Mouse (Mus musculus): Measurements from ENCODE around the gene Dab2ip. TPM values are rescaled to one million over a fixed set of nuclear protein-coding genes. Genes with fewer than 3 reads are reported as not detected.
A peak's percentile ranks its signal among the peaks of the same experiment; 100 is the strongest.

The Dab2ip gene
- polyA plus RNA-seq, 1 experiment from 2014 or later = 41.3 TPM

GRCm38 (mm10) chr2:35625007-35625380, 66.9 kb downstream of the Dab2ip start:
- no peak for TF ChIP-seq CTCF (IDR thresholded peaks at IDR 0.05; ENCODE audit: low read depth)
- Histone ChIP-seq H3K4me2 (replicated peaks; ENCODE audit: low read depth) (no peak overlapping the region), H3K4me1 (replicated peaks; ENCODE audit: control insufficient read depth, insufficient read depth, low read length) (peaks cover 15% of the 10 kb centered on the region), H3K9me3 (ENCODE audit: control insufficient read depth) (no peaks in the 10 kb centered on the region), H3K36me3 (ENCODE audit: control insufficient read depth, insufficient read depth) (no peaks in the 10 kb centered on the region; the same call in 1 of the 2 replicates), H3K4me3 (ENCODE audit: low read depth, low read length) (no peak overlapping the region), H3K27ac (ENCODE audit: low read depth, low read length) (no peak overlapping the region), H3K9ac (ENCODE audit: low read depth, low read length) (no peak overlapping the region), H3K27me3 (replicated peaks; ENCODE audit: control insufficient read depth, insufficient read depth, low read length) (no peaks in the 10 kb centered on the region)
- 90% methylated on average over 6 of the region's 6 CpGs for WGBS
- no peak for ATAC-seq

- Histone ChIP-seq H3K4me2 (replicated peaks; ENCODE audit: low read depth) (no peak overlapping the region), H3K4me3 (ENCODE audit: low read depth, low read length) (no peak overlapping the region), H3K9ac (ENCODE audit: low read depth, low read length) (no peak overlapping the region), H3K27me3 (replicated peaks; ENCODE audit: control insufficient read depth, insufficient read depth, low read length) (no peaks in the 10 kb centered on the region), H3K27ac (ENCODE audit: low read depth, low read length) (no peak overlapping the region), H3K9me3 (ENCODE audit: control insufficient read depth) (no peaks in the 10 kb centered on the region), H3K36me3 (ENCODE audit: control insufficient read depth, insufficient read depth) (no peaks in the 10 kb centered on the region; the same call in 1 of the 2 replicates), H3K4me1 (replicated peaks; ENCODE audit: control insufficient read depth, insufficient read depth, low read length) (peaks cover 11% of the 10 kb centered on the region)
- 75% methylated on average over 6 of the region's 6 CpGs for WGBS
- no peak for ATAC-seq
- no peak for TF ChIP-seq CTCF (IDR thresholded peaks at IDR 0.05; ENCODE audit: low read depth)
Observed at GRCm38 (mm10) chr2:35625526-35625925, 67.5 kb downstream of the Dab2ip start.

- ATAC-seq = no peak
- H3K9me3 ChIP-seq (ENCODE audit: control insufficient read depth) = no peaks in the 10 kb centered on the region
- H3K4me1 ChIP-seq (replicated peaks; ENCODE audit: control insufficient read depth, insufficient read depth, low read length) = peaks cover 8% of the 10 kb centered on the region; the same call in 1 of the 2 replicates
- H3K27me3 ChIP-seq (replicated peaks; ENCODE audit: control insufficient read depth, insufficient read depth, low read length) = no peaks in the 10 kb centered on the region
- H3K4me2 ChIP-seq (replicated peaks; ENCODE audit: low read depth) = no peak overlapping the region
- no peaks in the 10 kb centered on the region; the same call in 1 of the 2 replicates for H3K36me3 ChIP-seq (ENCODE audit: control insufficient read depth, insufficient read depth)
- no peak overlapping the region for H3K9ac ChIP-seq (ENCODE audit: low read depth, low read length)
- no peak for TF ChIP-seq CTCF (IDR thresholded peaks at IDR 0.05; ENCODE audit: low read depth)
- no peak overlapping the region for H3K4me3 ChIP-seq (ENCODE audit: low read depth, low read length)
- 71% methylated on average over 9 of the region's 9 CpGs for WGBS
- H3K27ac ChIP-seq (ENCODE audit: low read depth, low read length) = no peak overlapping the region
Observed at GRCm38 (mm10) chr2:35626181-35626727, 68.2 kb downstream of the Dab2ip start.

GRCm38 (mm10) chr2:35627298-35627898, 69.3 kb downstream of the Dab2ip start:
- no peaks in the 10 kb centered on the region for H3K9me3 ChIP-seq (ENCODE audit: control insufficient read depth)
- no peak overlapping the region for H3K9ac ChIP-seq (ENCODE audit: low read depth, low read length)
- 45% methylated on average over 11 of the region's 11 CpGs for WGBS
- no peak overlapping the region for H3K4me3 ChIP-seq (ENCODE audit: low read depth, low read length)
- H3K27ac ChIP-seq (ENCODE audit: low read depth, low read length) = no peak overlapping the region
- H3K4me1 ChIP-seq (replicated peaks; ENCODE audit: control insufficient read depth, insufficient read depth, low read length) = peaks cover 8% of the 10 kb centered on the region; the same call in 1 of the 2 replicates
- no peak for ATAC-seq
- 0 out of 2 replicates have a peak overlapping the region, but pooled peaks have one; percentile 3 for H3K4me2 ChIP-seq (replicated peaks; ENCODE audit: low read depth)
- no peaks in the 10 kb centered on the region for H3K27me3 ChIP-seq (replicated peaks; ENCODE audit: control insufficient read depth, insufficient read depth, low read length)
- no peak for TF ChIP-seq CTCF (IDR thresholded peaks at IDR 0.05; ENCODE audit: low read depth)
- H3K36me3 ChIP-seq (ENCODE audit: control insufficient read depth, insufficient read depth) = no peaks in the 10 kb centered on the region; the same call in 1 of the 2 replicates

GRCm38 (mm10) chr2:35628052-35628451, 70.0 kb downstream of the Dab2ip start:
- no peak for TF ChIP-seq CTCF (IDR thresholded peaks at IDR 0.05; ENCODE audit: low read depth)
- H3K36me3 ChIP-seq (ENCODE audit: control insufficient read depth, insufficient read depth) = no peaks in the 10 kb centered on the region; the same call in 1 of the 2 replicates
- no peak overlapping the region for H3K4me2 ChIP-seq (replicated peaks; ENCODE audit: low read depth)
- H3K27me3 ChIP-seq (replicated peaks; ENCODE audit: control insufficient read depth, insufficient read depth, low read length) = no peaks in the 10 kb centered on the region
- H3K9me3 ChIP-seq (ENCODE audit: control insufficient read depth) = no peaks in the 10 kb centered on the region
- H3K27ac ChIP-seq (ENCODE audit: low read depth, low read length) = no peak overlapping the region
- WGBS = 83% methylated on average over 7 of the region's 7 CpGs
- ATAC-seq = no peak
- H3K4me3 ChIP-seq (ENCODE audit: low read depth, low read length) = no peak overlapping the region
- H3K4me1 ChIP-seq (replicated peaks; ENCODE audit: control insufficient read depth, insufficient read depth, low read length) = peaks cover 8% of the 10 kb centered on the region; the same call in 1 of the 2 replicates
- H3K9ac ChIP-seq (ENCODE audit: low read depth, low read length) = no peak overlapping the region

GRCm38 (mm10) chr2:35628656-35629055, 70.6 kb downstream of the Dab2ip start:
- TF ChIP-seq CTCF (IDR thresholded peaks at IDR 0.05; ENCODE audit: low read depth) = no peak
- Histone ChIP-seq H3K27ac (ENCODE audit: low read depth, low read length) (no peak overlapping the region), H3K4me1 (replicated peaks; ENCODE audit: control insufficient read depth, insufficient read depth, low read length) (peaks cover 8% of the 10 kb centered on the region; the same call in 1 of the 2 replicates), H3K9ac (ENCODE audit: low read depth, low read length) (no peak overlapping the region), H3K27me3 (replicated peaks; ENCODE audit: control insufficient read depth, insufficient read depth, low read length) (no peaks in the 10 kb centered on the region), H3K4me3 (ENCODE audit: low read depth, low read length) (no peak overlapping the region), H3K9me3 (ENCODE audit: control insufficient read depth) (no peaks in the 10 kb centered on the region), H3K4me2 (replicated peaks; ENCODE audit: low read depth) (no peak overlapping the region), H3K36me3 (ENCODE audit: control insufficient read depth, insufficient read depth) (no peaks in the 10 kb centered on the region; the same call in 1 of the 2 replicates)
- no peak for ATAC-seq
- 85% methylated on average over 4 of the region's 4 CpGs for WGBS
